Mouse (Mus musculus) CH12.LX (cell line): ENCODE measurements at regions not wholly inside any gene's neighbourhood (a gene's known extent, or its start where the extent isn't known, plus 50 kb on each side); places are given as distances from the start of the nearest gene placed in this dataset.

Experiments used
- DNase-seq: peaks from one replicate; pipeline ENCODE4 v3.0.0-alpha.2; 2013; ENCODE audit errors: extremely low read depth
- H3K27ac ChIP-seq: 2 replicates; pipeline ENCODE4 v1.5.1; 2012; ENCODE audit warnings: low read depth, mild to moderate bottlenecking, control low read depth, moderate library complexity; ENCODE audit not compliant: insufficient read depth
- H3K27me3 ChIP-seq: replicated peaks from 2 replicates; pipeline ENCODE3; 2012; ENCODE audit warnings: inconsistent platforms
- H3K36me3 ChIP-seq, 2 experiments: replicated peaks in 1 of 2; 2 replicates each; pipeline versions ENCODE3 to v1.6.1; 2012; ENCODE audit warnings: inconsistent platforms in 1 of 2, low read length in 1 of 2, mild to moderate bottlenecking in 1 of 2, mixed read lengths in 1 of 2, moderate library complexity in 1 of 2; ENCODE audit not compliant: control insufficient read depth in 1 of 2, insufficient read depth in 1 of 2
- H3K4me1 ChIP-seq, 2 experiments: 2 replicates each; pipeline ENCODE4 v1.6.1; 2012; ENCODE audit warnings: inconsistent platforms in 1 of 2, moderate library complexity in 1 of 2; ENCODE audit not compliant: insufficient read depth in 2 of 2, control insufficient read depth in 1 of 2
- H3K4me2 ChIP-seq: 2 replicates; pipeline ENCODE4 v1.6.1; 2012; ENCODE audit warnings: low read depth, mild to moderate bottlenecking, control low read depth; ENCODE audit not compliant: poor library complexity, insufficient read depth, severe bottlenecking
- H3K4me3 ChIP-seq, 3 experiments: fragments of 150-350 bp in 1 of 3; sonication (generic) in 1 of 3; replicated peaks in 1 of 3; 2 replicates each; pipeline versions ENCODE3 to v1.5.1; 2011 to 2012; ENCODE audit warnings: low read depth in 2 of 3, low read length in 2 of 3, mild to moderate bottlenecking in 2 of 3, moderate library complexity in 2 of 3, control low read depth in 1 of 3, improper control_type of control experiment in 1 of 3, inconsistent platforms in 1 of 3, mixed read lengths in 1 of 3; ENCODE audit not compliant: poor library complexity in 1 of 3
- H3K79me2 ChIP-seq: replicated peaks from 2 replicates; pipeline ENCODE4 v1.6.1; 2012; ENCODE audit warnings: mild to moderate bottlenecking, moderate library complexity; ENCODE audit not compliant: control insufficient read depth, poor library complexity, insufficient read depth, severe bottlenecking; ENCODE audit errors: extremely low read depth
- H3K9ac ChIP-seq: 2 replicates; pipeline ENCODE4 v1.6.1; 2012; ENCODE audit warnings: low read depth, mild to moderate bottlenecking, control low read depth, moderate library complexity; ENCODE audit not compliant: insufficient read depth
- H3K9me3 ChIP-seq: replicated peaks from 2 replicates; pipeline ENCODE3; 2012; ENCODE audit warnings: low read length, inconsistent platforms, mixed read lengths
- CHD1 ChIP-seq: IDR thresholded peaks from 2 replicates; pipeline ENCODE4 v1.6.1; 2012; ENCODE audit warnings: low read depth, low read length, improper control_type of control experiment, inconsistent platforms
- CHD2 ChIP-seq: IDR thresholded peaks from 2 replicates; pipeline ENCODE4 v1.6.1; 2011; ENCODE audit warnings: low read length, improper control_type of control experiment
- E2F4 ChIP-seq: IDR thresholded peaks from 2 replicates; pipeline ENCODE4 v1.6.1; 2011; ENCODE audit warnings: low read depth, low read length, improper control_type of control experiment; ENCODE audit not compliant: insufficient replicate concordance
- HCFC1 ChIP-seq: IDR thresholded peaks from 2 replicates; pipeline ENCODE4 v1.6.1; 2012; ENCODE audit warnings: low read depth, mild to moderate bottlenecking, inconsistent platforms, low read length, improper control_type of control experiment
- JUN ChIP-seq: IDR thresholded peaks from 2 replicates; pipeline ENCODE4 v1.6.1; 2011; ENCODE audit warnings: low read depth, mild to moderate bottlenecking, low read length, improper control_type of control experiment, moderate library complexity; ENCODE audit not compliant: insufficient read depth
- JUND ChIP-seq: conservative IDR thresholded peaks from 2 replicates; pipeline ENCODE4 v1.6.1; 2011; ENCODE audit warnings: low read depth, low read length, improper control_type of control experiment
- KAT2A ChIP-seq: IDR thresholded peaks from 2 replicates; pipeline ENCODE4 v1.6.1; 2012; ENCODE audit warnings: low read length, improper control_type of control experiment, inconsistent platforms; ENCODE audit not compliant: insufficient replicate concordance
- MAZ ChIP-seq: IDR thresholded peaks from 2 replicates; pipeline ENCODE4 v1.6.1; 2012; ENCODE audit warnings: low read depth, mild to moderate bottlenecking, inconsistent platforms, low read length, improper control_type of control experiment, moderate library complexity
- MXI1 ChIP-seq: IDR thresholded peaks from 2 replicates; pipeline ENCODE4 v1.6.1; 2011; ENCODE audit warnings: mild to moderate bottlenecking, low read depth, low read length, improper control_type of control experiment
- NELFE ChIP-seq: IDR thresholded peaks from 2 replicates; pipeline ENCODE4 v1.6.1; 2011; ENCODE audit warnings: low read depth, low read length, improper control_type of control experiment
- NRF1 ChIP-seq: IDR thresholded peaks from 2 replicates; pipeline ENCODE4 v1.6.1; 2014; ENCODE audit warnings: low read depth, mild to moderate bottlenecking, inconsistent platforms, low read length, improper control_type of control experiment, moderate library complexity
- PAX5 ChIP-seq: IDR thresholded peaks from 2 replicates; pipeline ENCODE4 v1.6.1; 2012; ENCODE audit warnings: low read length, inconsistent platforms, mixed read lengths
- POLR2AphosphoS2 ChIP-seq: IDR thresholded peaks from 2 replicates; pipeline ENCODE4 v1.6.1; 2011; ENCODE audit warnings: low read depth, low read length, improper control_type of control experiment
- SIN3A ChIP-seq: IDR thresholded peaks from 2 replicates; pipeline ENCODE4 v1.6.1; 2012; ENCODE audit warnings: low read length, improper control_type of control experiment, inconsistent platforms
- TBP ChIP-seq: conservative IDR thresholded peaks from 2 replicates; pipeline ENCODE4 v1.6.1; 2011; ENCODE audit warnings: low read depth, low read length, improper control_type of control experiment
- ZC3H11A ChIP-seq: IDR thresholded peaks from 2 replicates; pipeline ENCODE4 v1.6.1; 2012; ENCODE audit warnings: low read depth, mild to moderate bottlenecking, inconsistent platforms, low read length, improper control_type of control experiment
- ZKSCAN1 ChIP-seq: IDR thresholded peaks from 2 replicates; pipeline ENCODE4 v1.6.1; 2012; ENCODE audit warnings: low read depth, inconsistent platforms, low read length, improper control_type of control experiment, borderline replicate concordance
- ZMIZ1 ChIP-seq: IDR thresholded peaks from 2 replicates; pipeline ENCODE4 v1.6.1; 2012; ENCODE audit warnings: low read depth, mild to moderate bottlenecking, inconsistent platforms, low read length, improper control_type of control experiment
- dilution Hi-C: fragments of 300-500 bp; cut with MboI; formaldehyde crosslinking; loops from 2 replicates; pipeline ENCODE4 v1.14.3; 2020; ENCODE audit warnings: low sequenced_read_pairs; ENCODE audit not compliant: extremely low pct_unique_long_range_greater_than_20kb, extremely low pct_ligation_motif_present
- in situ Hi-C: fragments of 300-500 bp; cut with MboI; formaldehyde crosslinking; loops from 3 replicates; pipeline ENCODE4 v1.14.3; 2019; ENCODE audit warnings: low sequenced_read_pairs, low pct_ligation_motif_present, low pct_unique_long_range_greater_than_20kb, mixed read lengths

- DNase-seq: no peak
- H3K4me2 ChIP-seq: no peak overlapping the region
- no peaks in the 10 kb centered on the region for H3K36me3 ChIP-seq
- no peaks in the 10 kb centered on the region for H3K79me2 ChIP-seq
- in situ Hi-C loops (loop anchor here (10.0 kb wide), 1 partner anchor 174 kb away; no protein-coding TSS in a partner anchor), dilution Hi-C loops (no loop called here)
- peaks cover 2% of the 10 kb centered on the region for H3K9me3 ChIP-seq
- H3K4me1 ChIP-seq: no peaks in the 10 kb centered on the region
- H3K4me3 ChIP-seq: no peak overlapping the region
- peaks cover 2% of the 10 kb centered on the region for H3K27me3 ChIP-seq
- H3K27ac ChIP-seq: no peak overlapping the region
- TF ChIP-seq JUN: no peak
- TF ChIP-seq TBP: no peak
- no peak for TF ChIP-seq CHD1
- no peak for TF ChIP-seq HCFC1
- no peak for TF ChIP-seq PAX5
- no peak for TF ChIP-seq MAZ
- no peak for TF ChIP-seq ZMIZ1
- no peak overlapping the region for H3K9ac ChIP-seq
Measured at GRCm38 (mm10) chr14:25338404-25339051, 120.5 kb upstream of the Zmiz1 start.

- no peak overlapping the region for H3K27ac ChIP-seq
- no peak for DNase-seq
- no peaks in the 10 kb centered on the region for H3K79me2 ChIP-seq
- H3K4me2 ChIP-seq: no peak overlapping the region
- H3K36me3 ChIP-seq: no peaks in the 10 kb centered on the region
- H3K9me3 ChIP-seq: no peaks in the 10 kb centered on the region
- no peak overlapping the region for H3K9ac ChIP-seq
- dilution Hi-C loops (no loop called here), in situ Hi-C loops (no loop called here)
- H3K4me1 ChIP-seq: no peaks in the 10 kb centered on the region; a peak in 1 of 4 replicates
- H3K4me3 ChIP-seq: no peak overlapping the region
- TF ChIP-seq TBP: no peak
- TF ChIP-seq JUN: no peak
- no peak for TF ChIP-seq POLR2AphosphoS2
- TF ChIP-seq KAT2A: no peak
- TF ChIP-seq PAX5: no peak
- TF ChIP-seq E2F4: no peak
- no peak for TF ChIP-seq CHD2
- H3K27me3 ChIP-seq: peaks cover 2% of the 10 kb centered on the region
Measured at GRCm38 (mm10) chr14:25340845-25341244, 118.1 kb upstream of the Zmiz1 start.

GRCm38 (mm10) chr14:25341848-25342427, 117.0 kb upstream of the Zmiz1 start:
- Histone ChIP-seq H3K4me1 (peaks cover 2 to 4% of the 10 kb centered on the region in 2 experiments; a peak in 2 of 4 replicates), H3K9ac (no peak overlapping the region), H3K79me2 (no peaks in the 10 kb centered on the region), H3K27ac (no peak overlapping the region), H3K4me2 (no peak overlapping the region), H3K4me3 (no peak overlapping the region), H3K27me3 (peaks cover 2% of the 10 kb centered on the region), H3K9me3 (no peaks in the 10 kb centered on the region), H3K36me3 (no peaks in the 10 kb centered on the region)
- in situ Hi-C loops (no loop called here), dilution Hi-C loops (no loop called here)
- no peak for TF ChIP-seq ZKSCAN1
- TF ChIP-seq SIN3A: no peak
- TF ChIP-seq NRF1: no peak
- TF ChIP-seq JUND: no peak
- TF ChIP-seq CHD1: no peak
- no peak for TF ChIP-seq MXI1
- TF ChIP-seq ZMIZ1: no peak
- no peak for TF ChIP-seq NELFE
- no peak for TF ChIP-seq ZC3H11A
- no peak for DNase-seq
